In genomic region chr3:135518882-135519281, GRCm38 (mm10) we compare ENCODE assay signal across 30 mouse cellular contexts. TPM values are rescaled to one million over a fixed set of nuclear protein-coding genes. Genes with fewer than 3 reads are reported as not detected.
DNase-seq lines count a peak whose midpoint lies in the region; ATAC-seq and TF ChIP-seq lines count a peak whose summit lies in the region.
"Had no signal": no experiment of that assay in that cellular context is flagged by ENCODE, and none has a peak within 500 bp of the region (broad histone marks: within the 10 kb centered on the region; RNA-seq: fewer than 3 reads in every experiment).

No protein-coding gene starts in this region.

- H3K4me3 ChIP-seq in gastrocnemius, adult 2 months, result no peak overlapping the region
- H3K4me3 ChIP-seq in heart, embryonic 13.5 days, result no peak overlapping the region
- no peak overlapping the region for H3K4me3 ChIP-seq in stomach, embryonic 16.5 days (replicated peaks; ENCODE audit: low read length)
- H3K4me3 ChIP-seq: embryonic facial prominence, embryonic 13.5 days; limb, embryonic 13.5 days; liver, embryonic 12.5 days; megakaryocyte, embryonic 14.5 days; neural tube, embryonic 13.5 days; stomach, embryonic 15.5 days had no signal

- TF ChIP-seq CTCF in gastrocnemius, adult 2 months (IDR thresholded peaks at IDR 0.05), result no peak

- H3K36me3 ChIP-seq in heart, embryonic 13.5 days, result peaks cover 22% of the 10 kb centered on the region
- no peaks in the 10 kb centered on the region for H3K36me3 ChIP-seq in stomach, embryonic 16.5 days (ENCODE audit: control insufficient read depth, insufficient read depth, low read length)
- H3K36me3 ChIP-seq: embryonic facial prominence, embryonic 13.5 days; limb, embryonic 13.5 days; liver, embryonic 12.5 days; neural tube, embryonic 13.5 days; stomach, embryonic 15.5 days had no signal

- H3K4me1 ChIP-seq in heart, embryonic 13.5 days, result peaks cover 80% of the 10 kb centered on the region
- H3K4me1 ChIP-seq in stomach, embryonic 16.5 days (ENCODE audit: control insufficient read depth, insufficient read depth, low read length), result peaks cover 17% of the 10 kb centered on the region

- no peak for ATAC-seq in heart, embryonic 13.5 days (ENCODE audit: extremely low read depth, insufficient number of reproducible peaks, low FRiP score, low TSS enrichment)
- no peak for ATAC-seq in stomach, embryonic 16.5 days (ENCODE audit: insufficient read depth, low FRiP score)
- ATAC-seq: forebrain, embryonic 14.5 days; inflammation-experienced regulatory T-cells, adult 6 months; liver, embryonic 12.5 days had no signal

- no peaks in the 10 kb centered on the region for H3K27me3 ChIP-seq in heart, embryonic 13.5 days (replicated peaks)
- H3K27me3 ChIP-seq in stomach, embryonic 16.5 days (ENCODE audit: control insufficient read depth, insufficient read depth, low read length), result no peaks in the 10 kb centered on the region
- H3K27me3 ChIP-seq: embryonic facial prominence, embryonic 13.5 days; limb, embryonic 13.5 days; liver, embryonic 12.5 days; megakaryocyte, embryonic 14.5 days; neural tube, embryonic 13.5 days; Patski; stomach, embryonic 15.5 days had no signal

- WGBS in heart, embryonic 13.5 days, result 63% methylated on average over 5 of the region's 5 CpGs
- 79% methylated on average over 5 of the region's 5 CpGs for WGBS in stomach, embryonic 16.5 days

- no peak for DNase-seq in gastrocnemius, adult 2 months
- DNase-seq in gastrocnemius, postnatal 4 days (ENCODE audit: low spot score in 2 of 2), result no peak
- DNase-seq in heart, adult 8-10 months (ENCODE audit: low spot score), result no peak
- DNase-seq in adipocyte (ENCODE audit: low spot score), result peak; percentile 29
- no peak for DNase-seq in spleen, postnatal 14 days (ENCODE audit: low spot score in 2 of 2)
- no peak for DNase-seq in adrenal gland, adult (ENCODE audit: inconsistent age in 2 of 2, low spot score in 1 of 2)
- DNase-seq: adrenal gland, adult 8-10 months; cerebellum, adult 2 months; cerebellum, postnatal 36 days; embryo, embryonic 11 days; kidney, adult 18-20 months; kidney, postnatal 4 days; lung, adult 18-20 months; lung, postnatal 10 days; midbrain, embryonic 14.5 days; right cerebral cortex, adult 18-20 months; right cerebral cortex, postnatal 4 days; thymus, adult 2 months had no signal

- no peak overlapping the region for H3K9ac ChIP-seq in heart, embryonic 13.5 days
- H3K9ac ChIP-seq in stomach, embryonic 16.5 days (ENCODE audit: low read length), result no peak overlapping the region
- H3K9ac ChIP-seq: embryonic facial prominence, embryonic 13.5 days; hindbrain, embryonic 14.5 days; limb, embryonic 13.5 days; liver, embryonic 12.5 days; neural tube, embryonic 13.5 days; stomach, embryonic 15.5 days had no signal

- intact Hi-C loops in gastrocnemius, adult 2 months (cut with DNase I), result loop anchor here (5.0 kb wide), 1 partner anchor 82 kb away; the partner anchor contains the start of gene Ube2d3

- no peaks in the 10 kb centered on the region for H3K9me3 ChIP-seq in heart, embryonic 13.5 days
- no peaks in the 10 kb centered on the region for H3K9me3 ChIP-seq in stomach, embryonic 16.5 days (replicated peaks; ENCODE audit: control insufficient read depth, low read length)
- H3K9me3 ChIP-seq: embryonic facial prominence, embryonic 13.5 days; limb, embryonic 13.5 days; liver, embryonic 12.5 days; megakaryocyte, embryonic 14.5 days; neural tube, embryonic 13.5 days; stomach, embryonic 15.5 days had no signal

- 0 out of 2 replicates have a peak overlapping the region, but pooled peaks have one; percentile 32 for H3K27ac ChIP-seq in gastrocnemius, adult 2 months
- H3K27ac ChIP-seq in heart, embryonic 13.5 days (replicated peaks), result peak overlapping the region; percentile 96
- H3K27ac ChIP-seq in stomach, embryonic 16.5 days (ENCODE audit: low read length), result peak overlapping the region; percentile 23; the same call in 1 of the 2 replicates
- H3K27ac ChIP-seq: embryonic facial prominence, embryonic 13.5 days; hindbrain, embryonic 14.5 days; limb, embryonic 13.5 days; liver, embryonic 12.5 days; neural tube, embryonic 13.5 days; stomach, embryonic 15.5 days had no signal

- H3K4me2 ChIP-seq in heart, embryonic 13.5 days, result no peak overlapping the region
- no peak overlapping the region for H3K4me2 ChIP-seq in stomach, embryonic 16.5 days (ENCODE audit: low read depth, low read length)
- H3K4me2 ChIP-seq: embryonic facial prominence, embryonic 13.5 days; hindbrain, embryonic 14.5 days; limb, embryonic 13.5 days; liver, embryonic 12.5 days; neural tube, embryonic 13.5 days; stomach, embryonic 15.5 days had no signal

RNA-seq across cellular contexts. Expression of gene Manba, which starts 33.5 kb away (rescaled TPM):
- 1 to 10 TPM; 2.3 to 5.6 TPM for total RNA-seq in gastrocnemius, adult 2 months (2021)
- total RNA-seq in gastrocnemius, postnatal 4 days (2021), result 10 to 100 TPM; 10.9 to 12.7 TPM
- polyA plus RNA-seq in heart, embryonic 13.5 days (2015; fragmentation: Nextera tagmentation; extraction: Ambion mirVana), result 31.5 and 37.4 TPM in 2 replicates
- total RNA-seq in heart, adult 8-10 months (2022), result 10 to 100 TPM; 15.8 to 19.3 (median 16.8) TPM
- polyA plus RNA-seq in stomach, embryonic 16.5 days (2015; fragmentation: Nextera tagmentation; extraction: Ambion mirVana), result 16.8 and 18.3 TPM in 2 replicates

Comparison
In these comparisons a context has a peak if more than half of its experiments do, and no peak if none do; other contexts are left out.
1. H3K27ac ChIP-seq: peak in every context shown above with its lines; median percentile 96 in heart, embryonic 13.5 days; 32 in gastrocnemius, adult 2 months; 23 in stomach, embryonic 16.5 days.